Mouse (Mus musculus) midbrain, embryonic 14.5 days (tissue): ENCODE measurements at regions not wholly inside any gene's neighbourhood (a gene's known extent, or its start where the extent isn't known, plus 50 kb on each side); places are given as distances from the start of the nearest gene placed in this dataset.

Experiments
- ATAC-seq: fragments of 200-750 bp; cut with Nextera tagmentation; 2 replicates; pipeline ENCODE4 v1.8.0; 2017; ENCODE audit warnings: moderate number of reproducible peaks, moderate library complexity; ENCODE audit not compliant: low FRiP score, low TSS enrichment
- DNase-seq: peaks from one replicate; pipeline ENCODE4 v3.0.0-alpha.2; 2015
- H3K27ac ChIP-seq: fragments of 300-500 bp; sonication (generic); replicated peaks from 2 replicates; pipeline ENCODE4 v1.5.1; 2014; ENCODE audit warnings: mild to moderate bottlenecking, low read depth, low read length, moderate library complexity
- H3K27me3 ChIP-seq: fragments of 300-500 bp; sonication (generic); 2 replicates; pipeline ENCODE4 v1.6.1; 2014; ENCODE audit warnings: low read length, control low read depth, mixed read lengths; ENCODE audit not compliant: control insufficient read depth, insufficient read depth
- H3K36me3 ChIP-seq: fragments of 300-500 bp; sonication (generic); 2 replicates; pipeline ENCODE4 v1.6.1; 2014; ENCODE audit warnings: low read length, control low read depth; ENCODE audit not compliant: control insufficient read depth, insufficient read depth
- H3K4me1 ChIP-seq: fragments of 300-500 bp; sonication (generic); 2 replicates; pipeline ENCODE4 v1.6.1; 2014; ENCODE audit warnings: mild to moderate bottlenecking, antibody characterized with exemption, low read length, control low read depth; ENCODE audit not compliant: control insufficient read depth, insufficient read depth
- H3K4me2 ChIP-seq: fragments of 300-500 bp; sonication (generic); 2 replicates; pipeline ENCODE4 v1.6.1; 2014; ENCODE audit warnings: mild to moderate bottlenecking, low read length, moderate library complexity
- H3K4me3 ChIP-seq: fragments of 300-500 bp; sonication (generic); replicated peaks from 2 replicates; pipeline ENCODE4 v1.5.1; 2014; ENCODE audit warnings: low read depth, low read length
- H3K9ac ChIP-seq: fragments of 300-500 bp; sonication (generic); replicated peaks from 2 replicates; pipeline ENCODE4 v1.6.1; 2014; ENCODE audit warnings: mild to moderate bottlenecking, low read length, moderate library complexity
- H3K9me3 ChIP-seq: fragments of 300-500 bp; sonication (generic); 2 replicates; pipeline ENCODE4 v1.6.1; 2016; ENCODE audit warnings: low read length, control low read depth, mixed read lengths; ENCODE audit not compliant: control insufficient read depth
- WGBS: fragments of 180-500 bp; shearing (Covaris S2); extraction: QIAGEN DNeasy Blood & Tissue Kit; methylation state at CpG from one replicate; pipeline ENCODE4 v1.1.7; 2014; 5-methylcytosine and 5-hydroxymethylcytosine counted together

DNA sequence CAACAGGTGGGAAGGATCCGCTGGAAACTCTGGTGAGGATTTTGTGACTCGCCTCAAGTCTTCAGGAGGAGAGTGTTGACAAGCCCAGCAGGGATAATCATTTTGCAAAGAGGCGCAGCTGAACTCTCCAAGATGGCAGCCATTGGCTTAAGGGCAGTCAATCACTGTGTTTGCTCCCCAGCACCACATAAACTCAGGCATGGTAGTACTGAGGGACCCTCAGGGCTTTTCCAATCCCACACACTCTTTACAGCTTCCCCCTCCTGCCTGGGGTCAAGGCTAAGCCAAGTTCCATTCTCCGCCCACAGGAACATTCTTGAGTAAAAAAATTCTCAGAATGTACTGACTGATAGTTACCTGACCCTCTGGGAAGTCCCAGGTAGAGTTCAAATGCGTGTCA, 72.0 kb upstream of the Slc1a4 start:
- ATAC-seq: no peak
- Histone ChIP-seq H3K4me2 (no peak overlapping the region), H3K27me3 (no peaks in the 10 kb centered on the region), H3K4me1 (0 out of 2 replicates have a peak, but pooled peaks cover 3% of the 10 kb centered on the region), H3K27ac (no peak overlapping the region), H3K36me3 (no peaks in the 10 kb centered on the region), H3K4me3 (no peak overlapping the region), H3K9me3 (no peaks in the 10 kb centered on the region), H3K9ac (no peak overlapping the region)
- 89% methylated on average over 5 of the region's 5 CpGs for WGBS
- DNase-seq: no peak

- no peaks in the 10 kb centered on the region for H3K4me1 ChIP-seq
- 76% methylated on average over 2 of the region's 2 CpGs for WGBS
- no peaks in the 10 kb centered on the region for H3K36me3 ChIP-seq
- H3K4me2 ChIP-seq: no peak overlapping the region
- H3K4me3 ChIP-seq: no peak overlapping the region
- ATAC-seq (no peak), DNase-seq (no peak)
- H3K9me3 ChIP-seq: peaks cover 3% of the 10 kb centered on the region; the same call in 1 of the 2 replicates
- H3K9ac ChIP-seq: no peak overlapping the region
- H3K27me3 ChIP-seq: no peaks in the 10 kb centered on the region
- H3K27ac ChIP-seq: no peak overlapping the region
These were observed 85.6 kb upstream of the Slc1a4 start for GRCm38 (mm10) chr11:20418141-20418540.

DNA sequence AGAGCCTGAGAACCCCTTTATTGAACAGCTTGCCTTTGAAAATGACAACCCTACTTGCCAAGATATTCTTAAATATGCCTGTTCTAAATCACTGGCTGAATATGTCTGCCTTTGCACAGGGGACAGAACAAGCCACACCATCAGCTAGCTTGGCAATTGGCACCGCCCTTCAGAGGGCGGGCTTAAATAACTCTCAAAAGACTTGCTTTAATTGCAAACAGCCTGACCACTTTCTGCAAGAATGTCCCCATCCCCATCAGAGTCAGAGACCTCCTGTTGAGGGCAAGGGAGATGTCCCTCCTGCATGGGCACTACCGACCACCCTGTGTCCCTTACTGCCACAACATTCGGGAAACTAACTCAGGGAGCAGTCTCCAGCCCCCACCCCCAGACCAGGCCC, 88.4 kb upstream of the Slc1a4 start:
- WGBS: 91% methylated on average over 4 of the region's 4 CpGs
- Histone ChIP-seq H3K9ac (no peak overlapping the region), H3K27me3 (no peaks in the 10 kb centered on the region), H3K36me3 (no peaks in the 10 kb centered on the region), H3K27ac (no peak overlapping the region), H3K4me2 (no peak overlapping the region), H3K4me3 (no peak overlapping the region), H3K4me1 (no peaks in the 10 kb centered on the region), H3K9me3 (no peaks in the 10 kb centered on the region)
- ATAC-seq: no peak
- no peak for DNase-seq

GRCm38 (mm10) chr11:20436057-20436456, 103.5 kb upstream of the Slc1a4 start:
- no peak overlapping the region for H3K4me2 ChIP-seq
- 83% methylated on average over 9 of the region's 9 CpGs for WGBS
- no peaks in the 10 kb centered on the region for H3K9me3 ChIP-seq
- H3K4me3 ChIP-seq: no peak overlapping the region
- no peaks in the 10 kb centered on the region for H3K27me3 ChIP-seq
- no peaks in the 10 kb centered on the region for H3K4me1 ChIP-seq
- no peak for DNase-seq
- no peak overlapping the region for H3K27ac ChIP-seq
- no peaks in the 10 kb centered on the region for H3K36me3 ChIP-seq
- H3K9ac ChIP-seq: no peak overlapping the region
- ATAC-seq: no peak

GRCm38 (mm10) chr11:20442476-20442875, 100.6 kb upstream of the Sertad2 start:
- no peak for ATAC-seq
- no peaks in the 10 kb centered on the region for H3K27me3 ChIP-seq
- no peak for DNase-seq
- no peaks in the 10 kb centered on the region for H3K36me3 ChIP-seq
- H3K9me3 ChIP-seq: 0 out of 2 replicates have a peak, but pooled peaks cover under 1% of the 10 kb centered on the region
- H3K4me1 ChIP-seq: peaks cover 14% of the 10 kb centered on the region
- H3K4me3 ChIP-seq: no peak overlapping the region
- H3K27ac ChIP-seq: no peak overlapping the region
- no peak overlapping the region for H3K4me2 ChIP-seq
- no peak overlapping the region for H3K9ac ChIP-seq
- 8% methylated on average over 4 of the region's 4 CpGs for WGBS

DNA sequence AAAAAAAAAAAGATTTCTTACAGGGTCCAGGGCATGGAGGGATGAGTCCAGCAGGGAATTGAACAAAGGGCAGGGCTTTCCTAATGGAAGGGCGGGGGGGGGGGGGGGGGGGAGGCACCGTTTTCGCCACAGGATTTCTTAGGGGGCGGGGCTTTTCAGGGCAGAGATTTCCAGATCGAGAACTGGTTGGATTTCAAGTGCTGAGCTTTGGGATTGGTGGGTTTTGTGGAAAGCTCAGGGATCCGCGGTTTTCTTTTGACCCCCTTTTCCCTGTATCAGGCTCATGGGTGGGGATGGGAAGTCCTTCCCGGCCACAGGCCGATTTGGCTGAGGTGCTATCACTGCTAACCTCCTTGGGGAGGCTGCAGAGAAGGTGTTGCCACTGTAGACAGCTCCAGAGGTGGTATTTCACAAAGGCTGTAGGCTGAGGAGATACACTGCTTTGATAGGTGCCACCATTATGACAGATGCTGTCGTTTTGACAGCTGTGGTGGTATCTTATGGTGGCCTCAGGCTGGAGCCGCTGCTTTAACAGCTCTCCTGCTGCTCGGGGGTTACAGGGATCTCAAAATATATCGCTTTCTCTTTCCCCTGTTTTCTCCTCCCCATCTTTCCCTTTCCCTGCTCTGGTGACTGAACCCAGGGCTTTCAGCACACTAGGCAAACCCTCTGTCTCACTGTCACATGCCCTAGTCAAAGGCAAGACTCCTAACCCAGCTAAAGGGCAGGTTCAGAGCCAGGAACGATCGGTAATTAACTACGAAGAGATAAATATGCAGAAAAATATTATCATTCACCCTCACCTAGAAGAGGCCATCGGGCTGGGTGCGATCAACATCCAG, 97.8 kb upstream of the Sertad2 start:
- no peak for DNase-seq
- 0 out of 2 replicates have a peak overlapping the region, but pooled peaks have one; percentile 10 for H3K4me3 ChIP-seq
- no peaks in the 10 kb centered on the region for H3K36me3 ChIP-seq
- H3K9ac ChIP-seq: peak overlapping the region; percentile 37
- ATAC-seq: peak; percentile 37; the same call in 1 of the 2 replicates
- H3K27ac ChIP-seq: no peak overlapping the region
- H3K4me1 ChIP-seq: peaks cover 14% of the 10 kb centered on the region
- no peaks in the 10 kb centered on the region for H3K27me3 ChIP-seq
- H3K9me3 ChIP-seq: peaks cover 5% of the 10 kb centered on the region; the same call in 1 of the 2 replicates
- H3K4me2 ChIP-seq: peak overlapping the region; percentile 52
- 13% methylated on average over 18 of the region's 18 CpGs for WGBS

DNA sequence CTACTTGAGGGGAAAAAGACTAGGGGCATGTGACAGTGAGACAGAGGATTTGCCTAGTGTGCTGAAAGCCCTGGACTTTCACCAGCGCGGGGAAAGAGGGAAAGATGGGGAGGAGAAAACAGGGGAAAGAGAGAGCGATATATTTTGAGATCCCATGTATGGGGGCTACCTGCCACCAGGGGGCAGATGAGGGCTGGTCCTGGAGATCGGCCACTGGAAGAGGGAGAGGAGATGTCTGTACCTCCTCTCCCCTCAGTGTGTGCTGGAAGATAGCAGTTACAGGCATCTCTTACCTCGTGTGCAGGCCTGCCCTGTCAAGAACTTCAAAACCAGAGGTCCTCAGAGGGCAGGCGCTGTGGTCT, 97.2 kb upstream of the Sertad2 start:
- Histone ChIP-seq H3K27ac (no peak overlapping the region), H3K4me1 (peaks cover 14% of the 10 kb centered on the region), H3K4me2 (peak overlapping the region; percentile 52), H3K27me3 (no peaks in the 10 kb centered on the region), H3K4me3 (peak overlapping the region; percentile 18; the same call in 1 of the 2 replicates), H3K9me3 (peaks cover 5% of the 10 kb centered on the region; the same call in 1 of the 2 replicates), H3K36me3 (no peaks in the 10 kb centered on the region), H3K9ac (no peak overlapping the region)
- DNase-seq: peak; percentile 88
- peak; percentile 70; the same call in 1 of the 2 replicates for ATAC-seq
- WGBS: 2% methylated on average over 6 of the region's 6 CpGs

- no peak for DNase-seq
- no peak overlapping the region for H3K4me2 ChIP-seq
These were observed 90.2 kb upstream of the Sertad2 start for GRCm38 (mm10) chr11:20452901-20453300.

DNA sequence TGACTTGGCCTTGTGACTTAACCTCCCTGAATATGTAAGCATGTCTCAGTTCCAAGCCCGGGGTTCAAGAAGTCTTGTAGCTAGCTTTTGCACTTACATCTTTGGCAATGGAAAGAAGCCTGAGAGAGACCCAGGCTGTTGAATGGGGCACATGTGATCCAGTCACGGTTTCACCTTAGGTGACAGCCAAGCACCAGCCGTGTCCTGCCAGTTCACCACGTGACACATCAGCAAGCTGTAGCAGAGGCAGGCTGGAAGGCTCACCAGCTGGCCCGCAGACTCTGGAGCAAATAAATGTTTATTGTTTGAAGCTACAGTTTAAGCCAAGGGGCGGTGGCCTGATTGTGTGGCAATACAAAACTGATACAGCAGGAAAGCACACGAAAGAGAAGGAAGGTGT, 89.3 kb upstream of the Sertad2 start:
- no peak for ATAC-seq
- DNase-seq: no peak
- Histone ChIP-seq H3K4me2 (no peak overlapping the region), H3K9ac (no peak overlapping the region), H3K4me1 (no peaks in the 10 kb centered on the region; the same call in 1 of the 2 replicates), H3K27ac (no peak overlapping the region), H3K27me3 (no peaks in the 10 kb centered on the region), H3K36me3 (no peaks in the 10 kb centered on the region), H3K9me3 (no peaks in the 10 kb centered on the region), H3K4me3 (no peak overlapping the region)
- 69% methylated on average over 7 of the region's 7 CpGs for WGBS

More at GRCm38 (mm10) chr11:20452901-20453300, 90.2 kb upstream of the Sertad2 start:
- Histone ChIP-seq H3K4me1 (no peaks in the 10 kb centered on the region; the same call in 1 of the 2 replicates), H3K4me3 (no peak overlapping the region), H3K27ac (no peak overlapping the region), H3K36me3 (no peaks in the 10 kb centered on the region), H3K9me3 (peaks cover under 1% of the 10 kb centered on the region; the same call in 1 of the 2 replicates), H3K27me3 (no peaks in the 10 kb centered on the region), H3K9ac (no peak overlapping the region)
- ATAC-seq: no peak
- WGBS: 86% methylated on average over 4 of the region's 4 CpGs
